Mouse (Mus musculus): ENCODE measurements at regions not wholly inside any gene's neighbourhood (a gene's known extent, or its start where the extent isn't known, plus 50 kb on each side); places are given as distances from the start of the nearest gene placed in this dataset.

- TF ChIP-seq SIN3A (IDR thresholded peaks at IDR 0.05; ENCODE audit: low read length) (no peak), NELFE (IDR thresholded peaks at IDR 0.05; ENCODE audit: low read depth, low read length) (no peak), CHD2 (IDR thresholded peaks at IDR 0.05; ENCODE audit: low read length) (no peak), POLR2AphosphoS5 (IDR thresholded peaks at IDR 0.05; ENCODE audit: borderline replicate concordance, low read depth, low read length) (no peak), NRF1 (IDR thresholded peaks at IDR 0.05; ENCODE audit: insufficient read depth, low read depth, low read length, poor library complexity, severe bottlenecking) (no peak), MAX (IDR thresholded peaks at IDR 0.05; ENCODE audit: low read length) (no peak), SMC3 (IDR thresholded peaks at IDR 0.05; ENCODE audit: low read depth, low read length) (no peak), TBP (IDR thresholded peaks at IDR 0.05; ENCODE audit: low read depth, low read length) (no peak), POLR2A (IDR thresholded peaks at IDR 0.05; ENCODE audit: control insufficient read depth in 1 of 2, insufficient read depth in 1 of 2, low read depth in 1 of 2, low read length in 2 of 2, poor library complexity in 1 of 2) (no peak), EP300 (IDR thresholded peaks at IDR 0.05; ENCODE audit: low read depth in 1 of 2, low read length in 2 of 2) (no peak), KAT2A (conservative IDR thresholded peaks at IDR 0.05; ENCODE audit: low read depth, low read length) (no peak), TAL1 (IDR thresholded peaks at IDR 0.05; ENCODE audit: low read length) (no peak), GATA1 (IDR thresholded peaks at IDR 0.05; ENCODE audit: low read depth, low read length) (no peak), JUND (IDR thresholded peaks at IDR 0.05; ENCODE audit: low read depth, low read length) (no peak), CTCF (IDR thresholded peaks at IDR 0.05 in 2 of 3, conservative IDR thresholded peaks at IDR 0.05 in 1 of 3; ENCODE audit: control insufficient read depth in 1 of 3, insufficient read depth in 1 of 3, low read depth in 2 of 3, low read length in 3 of 3, poor library complexity in 1 of 3, severe bottlenecking in 1 of 3) (no peak), HCFC1 (IDR thresholded peaks at IDR 0.05; ENCODE audit: low read depth, low read length) (no peak), RAD21 (IDR thresholded peaks at IDR 0.05; ENCODE audit: low read depth, low read length) (no peak)
- no peak overlapping the region for H3K4me3 ChIP-seq (ENCODE audit: control insufficient read depth in 1 of 2, insufficient read depth in 1 of 2, low read depth in 2 of 2, low read length in 2 of 2)
- no peaks in the 10 kb centered on the region for H3K36me3 ChIP-seq (ENCODE audit: control insufficient read depth in 1 of 2, insufficient read depth in 2 of 2, low read length in 2 of 2)
- no peaks in the 10 kb centered on the region for H3K79me2 ChIP-seq (ENCODE audit: control insufficient read depth, insufficient read depth, low read length, poor library complexity)
- H3K9ac ChIP-seq (ENCODE audit: control insufficient read depth, low read depth, low read length, poor library complexity, severe bottlenecking) = no peak overlapping the region
- no peak for DNase-seq (ENCODE audit: low read depth, low spot score)
- H3K9me3 ChIP-seq (replicated peaks; ENCODE audit: insufficient read depth, low read length) = no peaks in the 10 kb centered on the region
- peaks cover 1 to 3% of the 10 kb centered on the region in 2 experiments; a peak in 2 of 4 replicates for H3K27me3 ChIP-seq (ENCODE audit: control insufficient read depth in 1 of 2, insufficient read depth in 2 of 2, low read length in 2 of 2)
- no peak overlapping the region for H3K27ac ChIP-seq (ENCODE audit: control insufficient read depth, low read depth, low read length)
- no peaks in the 10 kb centered on the region for H3K4me1 ChIP-seq (ENCODE audit: control insufficient read depth in 1 of 2, insufficient read depth in 2 of 2, low read length in 2 of 2)
Measured at GRCm38 (mm10) chr17:45859441-45859840, 125.8 kb upstream of the 1600014C23Rik start.

- Histone ChIP-seq H3K79me2 (ENCODE audit: control insufficient read depth, insufficient read depth, low read length, poor library complexity) (no peaks in the 10 kb centered on the region), H3K27me3 (ENCODE audit: control insufficient read depth in 1 of 2, insufficient read depth in 2 of 2, low read length in 2 of 2) (0 out of 4 replicates have a peak, but pooled peaks cover 0 to 1% of the 10 kb centered on the region in 2 experiments), H3K9ac (ENCODE audit: control insufficient read depth, low read depth, low read length, poor library complexity, severe bottlenecking) (peak overlapping the region; percentile 50), H3K4me3 (ENCODE audit: control insufficient read depth in 1 of 2, insufficient read depth in 1 of 2, low read depth in 2 of 2, low read length in 2 of 2) (peak overlapping the region in 1 of 2 experiments; percentile 44; a peak in 2 of 4 replicates), H3K27ac (ENCODE audit: control insufficient read depth, low read depth, low read length) (peak overlapping the region; percentile 24; the same call in 1 of the 2 replicates), H3K36me3 (ENCODE audit: control insufficient read depth in 1 of 2, insufficient read depth in 2 of 2, low read length in 2 of 2) (no peaks in the 10 kb centered on the region; a peak in 1 of 4 replicates), H3K4me1 (ENCODE audit: control insufficient read depth in 1 of 2, insufficient read depth in 2 of 2, low read length in 2 of 2) (peaks cover 9 to 16% of the 10 kb centered on the region in 2 experiments; a peak in 3 of 4 replicates), H3K9me3 (replicated peaks; ENCODE audit: insufficient read depth, low read length) (no peaks in the 10 kb centered on the region)
- DNase-seq (ENCODE audit: low read depth, low spot score) = peak; percentile 51
- TF ChIP-seq GATA1 (IDR thresholded peaks at IDR 0.05; ENCODE audit: low read depth, low read length) (0 out of 2 replicates have a peak, but pooled peaks have one; percentile 15), ZMIZ1 (IDR thresholded peaks at IDR 0.05; ENCODE audit: low read depth, low read length) (no peak)
Measured at GRCm38 (mm10) chr17:45853931-45854653, 120.4 kb upstream of the 1600014C23Rik start.
